Mouse (Mus musculus): ENCODE data around the gene Bcl2a1a. TPM values are rescaled to one million over a fixed set of nuclear protein-coding genes. Genes with fewer than 3 reads are reported as not detected.

Gene Bcl2a1a
- 1.8 TPM for polyA plus RNA-seq (2017; shearing (Covaris generic))

DNA sequence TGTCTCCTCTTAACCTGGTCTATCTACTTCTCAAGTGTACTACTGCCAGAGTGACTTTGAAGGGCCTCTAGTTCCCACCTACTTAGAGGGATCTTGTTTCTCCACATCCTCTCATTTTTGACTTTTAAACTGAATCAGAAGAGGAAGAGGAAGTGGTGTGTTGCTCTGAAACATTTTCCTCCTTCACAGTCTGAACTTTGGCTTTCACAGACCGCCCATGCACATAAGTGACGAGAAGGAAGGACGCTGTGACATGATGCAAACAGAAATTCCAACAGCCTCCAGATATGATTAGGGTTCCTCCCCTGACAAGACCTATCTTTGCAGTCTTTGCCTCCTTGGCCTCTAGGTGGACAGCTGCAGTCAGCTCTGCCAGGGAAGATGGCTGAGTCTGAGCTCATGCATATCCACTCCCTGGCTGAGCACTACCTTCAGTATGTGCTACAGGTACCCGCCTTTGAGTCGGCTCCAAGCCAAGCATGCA is at the start of gene Bcl2a1a:
Bcl2a1a (plus strand) TSS at position 231 of the 484 bp plus-strand sequence.

Other genes starting within 250 kb of the Bcl2a1a start
- 86.9 TPM for gene Mthfsl, start 236.6 kb upstream of the Bcl2a1a start, polyA plus RNA-seq (2017; shearing (Covaris generic))
- gene Bcl2a1d, start 225.0 kb upstream of the Bcl2a1a start, polyA plus RNA-seq (2017; shearing (Covaris generic)): 814 TPM
- not detected for gene Trim43c, start 117.7 kb upstream of the Bcl2a1a start, polyA plus RNA-seq (2017; shearing (Covaris generic))
- gene Trim43b, start 135.9 kb downstream of the Bcl2a1a start, polyA plus RNA-seq (2017; shearing (Covaris generic)): 0.26 TPM
- 1,309 TPM for gene Bcl2a1b, start 242.3 kb downstream of the Bcl2a1a start, polyA plus RNA-seq (2017; shearing (Covaris generic))
- gene Gm29094, start 242.5 kb downstream of the Bcl2a1a start, polyA plus RNA-seq (2017; shearing (Covaris generic)): 61.2 TPM

All from effector memory CD4-positive, alpha-beta T cell, adult 7 months (primary cell).